Mouse (Mus musculus) midbrain, postnatal 0 days (tissue): ENCODE data around the gene Capg. TPM values are rescaled to one million over a fixed set of nuclear protein-coding genes. Genes with fewer than 3 reads are reported as not detected.

Experiments used
- ATAC-seq: fragments of 200-750 bp; cut with Nextera tagmentation; 2 replicates; pipeline ENCODE4 v1.8.0; 2017; ENCODE audit warnings: moderate number of reproducible peaks, mild to moderate bottlenecking, moderate TSS enrichment, moderate library complexity; ENCODE audit not compliant: low FRiP score
- DNase-seq: peaks from one replicate; pipeline ENCODE4 v3.0.0-alpha.2; 2015; ENCODE audit warnings: low spot score
- H3K27ac ChIP-seq: fragments of 300-500 bp; sonication (generic); 2 replicates; pipeline ENCODE4 v1.5.1; 2014; ENCODE audit warnings: low read depth, mild to moderate bottlenecking, low read length, mixed read lengths
- H3K27me3 ChIP-seq: fragments of 300-500 bp; sonication (generic); 2 replicates; pipeline ENCODE4 v1.6.1; 2014; ENCODE audit warnings: low read length, control low read depth, mixed read lengths; ENCODE audit not compliant: insufficient read depth
- H3K36me3 ChIP-seq: fragments of 300-500 bp; sonication (generic); 2 replicates; pipeline ENCODE4 v1.6.1; 2014; ENCODE audit warnings: low read length, control low read depth, mixed read lengths; ENCODE audit not compliant: insufficient read depth
- H3K4me1 ChIP-seq: fragments of 300-500 bp; sonication (generic); 2 replicates; pipeline ENCODE4 v1.6.1; 2014; ENCODE audit warnings: mild to moderate bottlenecking, control low read depth, antibody characterized with exemption, low read length, mixed read lengths; ENCODE audit not compliant: insufficient read depth
- H3K4me2 ChIP-seq: fragments of 300-500 bp; sonication (generic); 2 replicates; pipeline ENCODE4 v1.6.1; 2014; ENCODE audit warnings: low read depth, mild to moderate bottlenecking, low read length, mixed read lengths; ENCODE audit not compliant: poor library complexity, severe bottlenecking
- H3K4me3 ChIP-seq: fragments of 300-500 bp; sonication (generic); 2 replicates; pipeline ENCODE4 v1.5.1; 2014; ENCODE audit warnings: low read depth, mild to moderate bottlenecking, low read length, moderate library complexity
- H3K9ac ChIP-seq: fragments of 300-500 bp; sonication (generic); replicated peaks from 2 replicates; pipeline ENCODE4 v1.6.1; 2014; ENCODE audit warnings: mild to moderate bottlenecking, low read length, moderate library complexity, mixed read lengths; ENCODE audit not compliant: poor library complexity, severe bottlenecking
- H3K9me3 ChIP-seq: fragments of 300-500 bp; sonication (generic); 2 replicates; pipeline ENCODE4 v1.6.1; 2016; ENCODE audit warnings: low read length, control low read depth
- CTCF ChIP-seq: IDR thresholded peaks from 2 replicates; pipeline ENCODE4 v1.5.1; 2016; ENCODE audit warnings: antibody characterized with exemption, mild to moderate bottlenecking
- WGBS: fragments of 180-500 bp; shearing (Covaris S2); extraction: QIAGEN DNeasy Blood & Tissue Kit; methylation state at CpG from one replicate; pipeline ENCODE4 v1.1.7; 2014; 5-methylcytosine and 5-hydroxymethylcytosine counted together
- polyA plus RNA-seq: library from polyadenylated mRNA; unstranded; fragments of >200 nt; fragmentation: Nextera tagmentation; extraction: Ambion mirVana; gene quantifications from 2 replicates; pipeline ENCODE4 v1.2.1, GENCODE M21; 2015
- total RNA-seq: library from RNA; depleted of rRNA; stranded (reverse); fragments of >200 nt; gene quantifications from 2 replicates; pipeline ENCODE4 v1.2.3, GENCODE M21; 2014

The Capg gene
- total and polyA plus RNA-seq, 2 experiments from 2014 or later, result 6.3 to 12.2 TPM

DNA sequence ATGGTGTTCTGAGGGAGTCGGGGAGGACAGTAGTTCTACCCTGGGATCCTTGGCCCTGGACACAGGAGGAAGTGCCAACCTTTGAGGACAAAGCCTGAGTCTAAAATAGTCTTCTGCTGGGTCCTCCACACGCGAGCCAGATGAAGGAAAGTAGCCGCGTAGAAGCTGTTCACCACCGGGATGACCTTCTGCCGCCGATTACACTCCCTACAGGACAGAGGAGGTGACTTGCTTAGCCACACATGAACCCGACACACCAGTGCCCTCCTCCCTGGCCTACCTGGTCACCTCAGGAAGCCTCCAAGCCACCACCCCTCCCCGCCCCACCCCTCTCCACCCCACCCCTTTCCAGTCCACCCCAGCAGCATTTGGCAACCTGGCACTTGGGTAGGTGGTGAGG, 24.5 kb downstream of the Capg start:
- no peak for DNase-seq
- Histone ChIP-seq H3K4me2 (no peak overlapping the region), H3K36me3 (peaks cover 6% of the 10 kb centered on the region), H3K9me3 (no peaks in the 10 kb centered on the region), H3K4me3 (no peak overlapping the region), H3K27ac (no peak overlapping the region), H3K9ac (no peak overlapping the region), H3K27me3 (no peaks in the 10 kb centered on the region), H3K4me1 (no peaks in the 10 kb centered on the region)
- no peak for ATAC-seq
- WGBS, result 91% methylated on average over 10 of the region's 10 CpGs
- no peak for TF ChIP-seq CTCF

DNA sequence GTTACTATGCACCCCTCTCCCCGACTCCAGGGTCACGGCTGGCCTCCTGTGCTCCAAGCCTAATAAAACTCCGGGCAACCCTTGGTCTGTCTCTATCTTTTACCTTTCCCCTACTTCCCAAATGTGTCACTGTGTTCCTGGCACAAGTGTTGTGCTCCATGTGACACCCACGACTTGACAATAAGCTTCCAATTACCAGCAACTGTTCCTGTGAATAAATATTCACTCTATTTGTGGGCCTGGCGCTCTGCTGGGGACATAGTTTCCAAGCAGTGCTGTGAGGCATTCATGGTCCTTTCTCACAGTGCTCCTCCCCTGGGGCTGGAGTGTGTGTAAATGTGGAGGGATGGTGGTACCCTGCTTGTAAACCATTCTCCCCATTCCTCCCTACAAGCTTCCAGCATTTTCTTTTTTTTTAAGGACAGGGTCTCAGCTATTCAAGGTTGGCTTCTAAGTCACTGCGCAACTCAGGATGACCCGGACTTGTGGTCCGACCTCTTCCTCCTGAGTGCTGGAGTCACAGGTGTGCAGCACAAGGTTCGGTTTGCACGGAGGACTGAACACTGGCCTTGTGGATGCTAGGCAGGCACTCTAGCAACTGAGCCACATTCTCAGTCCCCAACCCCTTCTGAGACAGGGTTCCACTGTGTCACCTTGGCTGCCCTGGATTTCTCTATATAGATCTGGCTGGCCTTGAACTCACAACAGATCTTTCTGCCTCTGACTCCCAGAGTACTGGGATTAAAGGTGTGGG, 26.6 kb downstream of the Capg start:
- H3K27me3 ChIP-seq, result no peaks in the 10 kb centered on the region
- TF ChIP-seq CTCF, result no peak
- DNase-seq (peak; percentile 20), ATAC-seq (no peak)
- no peaks in the 10 kb centered on the region for H3K9me3 ChIP-seq
- no peak overlapping the region for H3K4me2 ChIP-seq
- no peak overlapping the region for H3K27ac ChIP-seq
- peaks cover 15% of the 10 kb centered on the region for H3K36me3 ChIP-seq
- H3K4me3 ChIP-seq, result no peak overlapping the region
- no peak overlapping the region for H3K9ac ChIP-seq
- no peaks in the 10 kb centered on the region for H3K4me1 ChIP-seq
- WGBS, result 86% methylated on average over 10 of the region's 10 CpGs

- Histone ChIP-seq H3K9me3 (no peaks in the 10 kb centered on the region), H3K27me3 (no peaks in the 10 kb centered on the region), H3K4me2 (no peak overlapping the region), H3K4me3 (no peak overlapping the region), H3K36me3 (peaks cover 16% of the 10 kb centered on the region), H3K4me1 (no peaks in the 10 kb centered on the region), H3K27ac (no peak overlapping the region), H3K9ac (no peak overlapping the region)
- 47% methylated on average over 3 of the region's 3 CpGs for WGBS
- peak; percentile 15 for DNase-seq
- no peak for TF ChIP-seq CTCF
- ATAC-seq, result no peak
Observed at GRCm38 (mm10) chr6:72571826-72572225, 27.6 kb downstream of the Capg start.

- Histone ChIP-seq H3K4me1 (no peaks in the 10 kb centered on the region), H3K9ac (no peak overlapping the region), H3K27ac (no peak overlapping the region), H3K36me3 (peaks cover 24% of the 10 kb centered on the region), H3K4me2 (no peak overlapping the region), H3K4me3 (no peak overlapping the region), H3K9me3 (no peaks in the 10 kb centered on the region), H3K27me3 (no peaks in the 10 kb centered on the region)
- DNase-seq (no peak), ATAC-seq (no peak)
- TF ChIP-seq CTCF, result no peak
- 94% methylated on average over 3 of the region's 3 CpGs for WGBS
Observed at GRCm38 (mm10) chr6:72576041-72576440, 31.9 kb downstream of the Capg start.

- Histone ChIP-seq H3K4me2 (no peak overlapping the region), H3K27ac (no peak overlapping the region), H3K4me1 (no peaks in the 10 kb centered on the region), H3K27me3 (no peaks in the 10 kb centered on the region), H3K9ac (no peak overlapping the region), H3K9me3 (no peaks in the 10 kb centered on the region), H3K4me3 (no peak overlapping the region), H3K36me3 (peaks cover 22% of the 10 kb centered on the region)
- TF ChIP-seq CTCF, result no peak
- no peak for ATAC-seq
- DNase-seq, result no peak
- 76% methylated on average over 11 of the region's 11 CpGs for whole genome bisulfite sequencing
Observed at GRCm38 (mm10) chr6:72581625-72582382, 37.6 kb downstream of the Capg start.

DNA sequence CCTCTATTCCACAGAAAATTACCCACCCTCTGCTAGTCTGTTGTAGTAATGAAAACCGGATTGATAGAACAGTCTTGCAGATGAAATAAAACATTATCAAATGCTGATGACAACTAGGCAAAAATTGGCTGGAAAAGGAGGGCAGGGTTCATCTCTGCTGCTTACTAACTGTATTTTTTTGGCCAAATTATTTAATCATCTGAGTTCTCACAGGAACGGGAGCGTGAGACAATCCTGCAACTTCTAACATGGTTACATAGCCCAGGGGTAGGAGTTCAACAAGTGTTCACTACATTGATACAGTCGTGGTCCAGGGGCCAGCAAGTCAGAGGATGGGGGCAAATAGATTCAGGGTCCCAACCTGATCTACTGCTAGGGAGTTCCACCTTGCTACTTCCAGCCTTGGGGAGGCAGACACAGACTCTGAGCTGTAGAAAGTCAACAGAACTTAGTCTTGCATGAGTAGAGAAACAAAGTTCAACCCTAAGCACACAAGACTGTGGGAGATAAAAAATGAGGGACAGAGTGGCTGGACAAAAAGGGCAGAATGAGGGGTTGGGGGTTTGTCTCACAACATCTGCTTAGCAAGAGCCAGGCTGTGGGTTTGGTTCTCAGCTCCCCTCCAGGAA, 39.1 kb downstream of the Capg start:
- ATAC-seq (no peak), DNase-seq (no peak)
- no peaks in the 10 kb centered on the region for H3K9me3 ChIP-seq
- whole genome bisulfite sequencing, result 88% methylated on average over 4 of the region's 4 CpGs
- H3K27me3 ChIP-seq, result no peaks in the 10 kb centered on the region
- no peak overlapping the region for H3K9ac ChIP-seq
- H3K27ac ChIP-seq, result no peak overlapping the region
- no peak for TF ChIP-seq CTCF
- H3K4me1 ChIP-seq, result no peaks in the 10 kb centered on the region
- no peak overlapping the region for H3K4me3 ChIP-seq
- peaks cover 23% of the 10 kb centered on the region for H3K36me3 ChIP-seq
- H3K4me2 ChIP-seq, result no peak overlapping the region
